Mouse (Mus musculus) layer of hippocampus, postnatal 25 days (tissue): ENCODE data around the gene 9430015G10Rik. TPM values are rescaled to one million over a fixed set of nuclear protein-coding genes. Genes with fewer than 3 reads are reported as not detected.

Source experiments
- DNase-seq, 2 experiments: peaks; one replicate each; pipeline ENCODE4 v3.0.0; 2022; ENCODE audit warnings: mixed read lengths in 2 of 2, low spot score in 1 of 2; ENCODE audit errors: extremely low spot score in 1 of 2
- total RNA-seq, 2 experiments: library from RNA; stranded (reverse); gene quantifications; 2 replicates each; pipeline ENCODE4 v1.2.3; 2021

9430015G10Rik gene
- total RNA-seq, 2 experiments from 2014 or later, result 21.6 to 30.3 TPM

DNA sequence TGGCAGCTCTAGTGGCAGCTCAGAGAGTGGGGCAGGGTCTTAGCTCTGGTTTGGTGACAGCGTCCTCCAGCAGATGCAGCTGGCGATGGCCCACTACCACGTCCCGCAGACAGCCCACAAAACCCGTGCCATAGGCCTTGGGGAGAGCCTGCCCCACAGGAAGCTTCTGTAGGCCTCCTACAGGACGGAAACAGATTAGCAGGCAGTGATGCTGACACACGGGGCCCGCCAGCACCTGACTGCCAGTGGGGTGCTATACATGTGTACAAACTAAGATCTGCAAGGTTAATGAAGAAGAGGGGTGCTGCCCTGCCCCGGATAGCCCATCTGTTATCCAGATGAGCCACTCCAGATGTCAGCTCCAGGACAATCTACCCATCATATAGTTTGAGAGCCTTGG lies 56.7 kb downstream of the 9430015G10Rik start:
- DNase-seq, result peak in 1 of 2 experiments; percentile 5

DNA sequence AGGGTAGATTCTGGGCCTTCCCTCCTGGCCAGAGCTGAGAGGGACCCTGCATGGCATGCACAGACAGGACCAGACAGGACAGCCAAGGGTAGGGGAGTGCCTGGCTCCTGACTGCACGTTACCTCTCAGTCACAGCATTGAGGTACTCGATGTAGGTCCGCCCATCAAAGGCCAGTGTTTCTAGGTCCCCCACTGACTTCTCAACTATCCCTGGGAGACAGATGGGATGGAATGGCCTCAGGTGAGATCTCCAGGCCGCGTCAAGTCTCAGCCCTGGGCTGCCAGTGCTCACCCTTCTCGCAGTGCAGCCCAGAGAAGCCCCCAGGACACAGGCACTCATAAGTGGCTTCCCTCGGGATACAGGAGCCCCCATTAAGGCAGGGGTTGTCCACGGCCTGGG lies 58.8 kb downstream of the 9430015G10Rik start:
- DNase-seq, result no peak

DNA sequence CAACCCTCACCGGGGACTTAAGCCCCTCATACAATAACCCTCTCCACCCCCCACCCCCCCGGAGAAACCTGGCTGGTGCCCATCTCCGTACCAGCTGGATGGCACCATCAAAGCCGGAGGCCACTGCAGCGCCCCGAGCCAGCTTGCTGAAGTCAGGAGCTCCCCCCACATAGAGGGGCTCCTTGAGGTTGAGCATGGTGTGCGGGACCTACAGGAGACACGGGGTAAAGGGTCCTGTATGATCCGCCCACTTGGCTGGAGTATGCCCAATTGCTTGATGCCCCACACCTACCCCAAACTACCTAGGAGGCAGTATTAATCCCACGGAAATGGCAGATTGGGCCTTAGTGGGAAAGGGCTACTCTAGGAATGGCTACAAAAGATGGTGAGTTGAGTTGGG lies 59.3 kb downstream of the 9430015G10Rik start:
- peak in 1 of 2 experiments; percentile 4 for DNase-seq

GRCm38 (mm10) chr4:156171828-156172227 lies 62.0 kb downstream of the 9430015G10Rik start:
- no peak for DNase-seq

Other genes starting within 250 kb of the 9430015G10Rik start
- gene Tas1r3, start 246.6 kb upstream of the 9430015G10Rik start, total RNA-seq, result under 1 TPM; 0.31 to 0.32 TPM
- 10 to 100 TPM; 29.7 to 33.0 TPM for gene Cptp, start 240.5 kb upstream of the 9430015G10Rik start, total RNA-seq
- gene Ints11, start 240.4 kb upstream of the 9430015G10Rik start, total RNA-seq, result 10 to 100 TPM; 35.6 to 36.4 TPM
- gene Pusl1, start 218.2 kb upstream of the 9430015G10Rik start, total RNA-seq, result 10 to 100 TPM; 58.3 to 69.5 TPM
- gene Acap3, start 218.2 kb upstream of the 9430015G10Rik start, total RNA-seq, result 100 to 1,000 TPM; 127 to 145 TPM
- gene Ube2j2, start 166.2 kb upstream of the 9430015G10Rik start, total RNA-seq, result 10 to 100 TPM; 71.5 to 73.6 TPM
- gene C1qtnf12, start 147.7 kb upstream of the 9430015G10Rik start, total RNA-seq, result 10 to 100 TPM; 16.7 to 17.7 TPM
- gene B3galt6, start 117.3 kb upstream of the 9430015G10Rik start, total RNA-seq, result 10 to 100 TPM; 10.4 to 11.2 TPM
- 100 to 1,000 TPM; 180 to 193 TPM for gene Sdf4, start 117.1 kb upstream of the 9430015G10Rik start, total RNA-seq
- gene Tnfrsf4, start 96.1 kb upstream of the 9430015G10Rik start, total RNA-seq, result 1 to 10 TPM; 1.0 to 2.2 TPM
- not detected for gene Tnfrsf18, start 83.8 kb upstream of the 9430015G10Rik start, total RNA-seq
- under 1 TPM; 0.12 to 0.31 TPM for gene Ttll10, start 50.6 kb upstream of the 9430015G10Rik start, total RNA-seq
- gene Rnf223, start 20.5 kb downstream of the 9430015G10Rik start, total RNA-seq, result under 1 TPM; 0.59 to 0.89 TPM
- 100 to 1,000 TPM; 142 to 167 TPM for gene Agrn, start 87.5 kb downstream of the 9430015G10Rik start, total RNA-seq
- gene Isg15, start 90.8 kb downstream of the 9430015G10Rik start, total RNA-seq, result under 1 TPM in 1 of 2 experiments, not detected in 1; 0.49 TPM
- gene AW011738, start 93.3 kb downstream of the 9430015G10Rik start, total RNA-seq, result 1 to 10 TPM; 5.4 to 6.9 TPM
- under 1 TPM; 0.23 to 0.27 TPM for gene Perm1, start 105.9 kb downstream of the 9430015G10Rik start, total RNA-seq
- 10 to 100 TPM; 37.9 to 45.9 TPM for gene Plekhn1, start 124.9 kb downstream of the 9430015G10Rik start, total RNA-seq
- 10 to 100 TPM; 60.5 to 66.7 TPM for gene Noc2l, start 126.0 kb downstream of the 9430015G10Rik start, total RNA-seq
- 1 to 10 TPM; 3.9 to 4.9 TPM for gene Samd11, start 145.7 kb downstream of the 9430015G10Rik start, total RNA-seq
- not detected for gene Vmn2r-ps159, start 221.1 kb downstream of the 9430015G10Rik start, total RNA-seq